Mouse (Mus musculus) forebrain, embryonic 13.5 days (tissue): Measurements from ENCODE around the gene Sumo1. TPM values are rescaled to one million over a fixed set of nuclear protein-coding genes. Genes with fewer than 3 reads are reported as not detected.

Experiments
- polyA plus RNA-seq: library from polyadenylated mRNA; unstranded; fragments of >200 nt; fragmentation: Nextera tagmentation; extraction: Ambion mirVana; gene quantifications from 2 replicates; pipeline ENCODE4 v1.2.1, GENCODE M21; 2015

Gene Sumo1
- polyA plus RNA-seq, 1 experiment from 2014 or later = 549 TPM

Other genes starting within 250 kb of the Sumo1 start
- gene Fzd7, start 188.4 kb downstream of the Sumo1 start, polyA plus RNA-seq = 2.8 and 3.4 TPM in 2 replicates
- gene Gm973, start 154.6 kb downstream of the Sumo1 start, polyA plus RNA-seq = 3.0 and 5.1 TPM in 2 replicates
- 226 and 246 TPM in 2 replicates for gene Nop58, start 14.1 kb upstream of the Sumo1 start, polyA plus RNA-seq
- gene Bmpr2, start 92.6 kb upstream of the Sumo1 start, polyA plus RNA-seq = 12.4 and 12.6 TPM in 2 replicates
- 15.7 and 16.6 TPM in 2 replicates for gene Fam117b, start 242.2 kb upstream of the Sumo1 start, polyA plus RNA-seq